Mouse (Mus musculus): ENCODE results near the gene Gm3020.
"Not testable (repeated sequence)": the region's sequence is repeated elsewhere in the genome, so short reads cannot be mapped to it uniquely, and the experiment has no call there.

Gm3020 gene

DNA sequence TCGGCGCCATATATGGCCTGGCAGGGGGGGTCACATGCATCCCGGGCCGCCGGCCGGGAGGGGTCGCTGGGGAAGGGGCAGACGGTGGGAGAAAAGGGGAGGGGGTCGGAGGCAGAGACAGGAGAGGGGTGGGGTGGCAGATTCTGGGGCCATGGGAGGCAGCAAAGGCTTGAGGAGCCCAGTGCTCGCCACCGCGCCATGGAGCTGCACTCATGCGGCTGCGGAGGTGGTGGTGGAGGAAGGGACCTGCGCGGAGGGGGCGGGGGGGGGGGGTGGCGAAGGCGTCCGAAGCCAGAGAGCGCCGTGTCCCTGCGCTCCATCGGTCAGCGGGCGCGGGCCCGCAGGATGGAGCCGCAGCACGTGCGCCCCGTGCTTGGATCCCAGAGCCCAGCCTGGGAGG lies at the start of gene Gm3020:
Gm3020 (plus strand) TSS at position 301 of the 400 bp plus-strand sequence.
- not testable (repeated sequence) for DNase-seq (ENCODE audit: low read depth, low spot score)

DNA sequence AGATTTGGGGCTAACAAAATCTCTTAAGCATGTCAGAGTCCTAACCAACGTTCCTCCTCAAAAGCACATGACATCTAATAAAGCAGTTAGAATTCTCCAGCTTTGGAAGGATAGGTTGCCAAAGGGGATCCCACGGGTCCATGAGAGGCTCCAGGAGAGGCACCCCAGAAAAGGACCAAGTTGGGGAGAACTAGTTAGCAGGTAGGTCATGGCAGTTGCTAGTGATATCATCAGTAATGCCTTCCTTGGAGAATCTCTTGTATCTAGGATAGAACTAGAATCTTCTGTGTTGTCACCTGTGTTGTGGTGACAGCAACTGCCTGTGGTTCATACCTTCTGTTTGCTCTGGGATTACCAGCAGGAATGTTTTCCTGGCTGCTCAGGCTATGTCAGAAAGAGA lies 17.6 kb upstream of the Gm3020 start, which contains the start of gene Gm3012:
Gm3012 (plus strand) TSS at position 301 of the 400 bp plus-strand sequence.
- DNase-seq (ENCODE audit: low read depth, low spot score): not testable (repeated sequence)

DNA sequence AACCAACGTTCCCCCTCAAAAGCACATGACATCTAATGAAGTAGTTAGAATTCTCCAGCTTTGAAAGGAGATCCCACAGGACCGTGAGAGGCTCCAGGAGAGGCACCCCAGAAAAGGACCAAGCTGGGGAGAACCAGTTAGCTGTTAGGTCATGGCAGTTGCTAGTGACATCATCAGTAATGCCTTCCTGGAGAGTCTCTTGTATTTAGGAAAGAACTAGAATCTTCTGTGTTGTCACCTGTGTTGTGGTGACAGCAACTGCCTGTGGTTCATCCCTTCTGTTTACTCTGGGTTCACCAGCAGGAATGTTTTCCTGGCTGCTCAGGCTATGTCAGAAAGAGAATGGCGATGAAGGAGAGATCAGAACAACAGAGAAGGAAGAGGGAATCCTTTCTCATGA lies 36.7 kb downstream of the Gm3020 start, which contains the start of gene Gm3043:
Gm3043 (plus strand) TSS at position 301 of the 400 bp plus-strand sequence.
- not testable (repeated sequence) for DNase-seq (ENCODE audit: low read depth, low spot score)
